Mouse (Mus musculus): ENCODE results near the gene Ptprm.

DNA sequence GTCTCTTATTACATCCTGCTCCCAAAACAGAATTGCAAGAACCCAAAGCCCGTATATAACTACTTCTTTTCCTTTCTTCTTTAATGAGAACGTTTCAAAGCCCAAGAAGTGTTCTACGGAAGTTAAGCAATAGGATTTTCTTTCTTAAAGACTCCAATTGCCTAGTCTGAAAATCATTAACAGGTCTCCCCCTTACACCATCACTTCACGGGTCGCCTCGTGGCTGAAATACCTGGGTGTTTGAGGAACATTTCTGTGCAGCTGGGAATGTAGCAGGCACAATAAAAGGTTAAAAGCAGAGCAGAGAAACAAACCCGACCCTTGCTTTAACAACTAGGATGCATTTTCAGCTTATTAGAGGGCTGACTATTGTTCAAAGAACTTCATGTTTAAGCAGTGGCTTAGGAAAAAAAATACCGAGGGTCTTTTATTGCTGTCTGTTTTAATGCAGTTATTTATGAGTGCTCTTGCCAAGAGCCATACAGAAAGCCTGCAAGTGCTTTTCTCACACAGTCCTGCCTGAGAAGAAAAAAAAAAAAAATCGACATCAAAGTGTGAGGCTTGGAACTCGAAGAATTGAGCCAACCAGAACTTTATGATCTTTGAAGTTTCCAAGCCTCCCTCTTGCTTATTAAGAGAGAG is 657.6 kb downstream of the Ptprm start:
- no peak for TF ChIP-seq CTCF (IDR thresholded peaks at IDR 0.05; ENCODE audit: low read depth)
- no peak for TF ChIP-seq EP300 (IDR thresholded peaks at IDR 0.05; ENCODE audit: low read depth)
